Mouse (Mus musculus) CD8-positive naive resting alpha-beta T cell, adult 2 months (primary cell): ENCODE results near the gene Hps4.
"Not testable (repeated sequence)": the region's sequence is repeated elsewhere in the genome, so short reads cannot be mapped to it uniquely, and the experiment has no call there.

Experiments
- DNase-seq, 2 experiments: peaks; one replicate each; pipeline ENCODE4 v3.0.0; 2022; ENCODE audit warnings: low read depth in 2 of 2, low spot score in 2 of 2

The Hps4 gene

GRCm38 (mm10) chr5:112396066-112396465 lies 53.2 kb downstream of the Hps4 start:
- DNase-seq: no peak

GRCm38 (mm10) chr5:112399284-112399683 lies 56.4 kb downstream of the Hps4 start:
- no peak for DNase-seq

- no peak for DNase-seq
These were observed 59.6 kb downstream of the Hps4 start for GRCm38 (mm10) chr5:112402437-112402836.

- no peak for DNase-seq
These were observed 63.1 kb downstream of the Hps4 start for GRCm38 (mm10) chr5:112406017-112406416.

GRCm38 (mm10) chr5:112409274-112409673 lies 66.4 kb downstream of the Hps4 start:
- DNase-seq: no peak

- no peak for DNase-seq
These were observed 68.2 kb downstream of the Hps4 start for GRCm38 (mm10) chr5:112411072-112411471.

GRCm38 (mm10) chr5:112411514-112412335 lies 68.8 kb downstream of the Hps4 start:
- DNase-seq: no peak

- not testable (repeated sequence) for DNase-seq
These were observed 69.9 kb downstream of the Hps4 start for GRCm38 (mm10) chr5:112412781-112413180.

- no peak for DNase-seq
These were observed 73.8 kb downstream of the Hps4 start for GRCm38 (mm10) chr5:112416673-112417072.

GRCm38 (mm10) chr5:112418023-112418422 lies 75.1 kb downstream of the Hps4 start:
- no peak for DNase-seq

GRCm38 (mm10) chr5:112419535-112419934 lies 76.7 kb downstream of the Hps4 start:
- DNase-seq: no peak

- no peak for DNase-seq
These were observed 83.8 kb downstream of the Hps4 start for GRCm38 (mm10) chr5:112426635-112427034.

GRCm38 (mm10) chr5:112427283-112427682 lies 84.4 kb downstream of the Hps4 start:
- DNase-seq: peak; percentile 25 to 51
